Mouse (Mus musculus) embryo, embryonic 10 days (tissue): ENCODE data around the gene Tomm7.
A peak's percentile ranks its signal among the peaks of the same experiment; 100 is the strongest.
"Not testable (repeated sequence)": the region's sequence is repeated elsewhere in the genome, so short reads cannot be mapped to it uniquely, and the experiment has no call there.

Source experiments
- DNase-seq: peaks from one replicate; pipeline ENCODE4 v3.0.0-alpha.2; 2015; ENCODE audit warnings: low spot score

Tomm7 gene

GRCm38 (mm10) chr5:23851160-23851555, 7.2 kb upstream of the Tomm7 start:
- DNase-seq = not testable (repeated sequence)

- DNase-seq = peak; percentile 87
Observed at GRCm38 (mm10) chr5:23850345-23851159, 6.6 kb upstream of the Tomm7 start.

GRCm38 (mm10) chr5:23845141-23845540, 1.2 kb upstream of the Tomm7 start:
- no peak for DNase-seq

GRCm38 (mm10) chr5:23844531-23844841, 525 bp upstream of the Tomm7 start:
- DNase-seq = no peak

- no peak for DNase-seq
Observed at GRCm38 (mm10) chr5:23838158-23838557, 5.8 kb downstream of the Tomm7 start.

- DNase-seq = not testable (repeated sequence)
Observed at GRCm38 (mm10) chr5:23835691-23836090, 8.3 kb downstream of the Tomm7 start.

GRCm38 (mm10) chr5:23830897-23831752, 12.8 kb downstream of the Tomm7 start:
- peak; percentile 39 for DNase-seq

- DNase-seq = peak; percentile 87
Observed at GRCm38 (mm10) chr5:23826321-23827004, 17.5 kb downstream of the Tomm7 start.

GRCm38 (mm10) chr5:23824171-23824733, 19.7 kb downstream of the Tomm7 start:
- DNase-seq = no peak

- DNase-seq = no peak
Observed at GRCm38 (mm10) chr5:23822306-23822705, 21.7 kb downstream of the Tomm7 start.

GRCm38 (mm10) chr5:23816681-23817080, 27.3 kb downstream of the Tomm7 start:
- DNase-seq = no peak

- DNase-seq = no peak
Observed at GRCm38 (mm10) chr5:23814841-23815240, 29.1 kb downstream of the Tomm7 start.

- DNase-seq = no peak
Observed at GRCm38 (mm10) chr5:23792726-23793125, 51.2 kb downstream of the Tomm7 start.

GRCm38 (mm10) chr5:23789078-23789612, 54.8 kb downstream of the Tomm7 start:
- DNase-seq = no peak
